Mouse (Mus musculus): ENCODE measurements around the gene Mesd.

Mesd gene

DNA sequence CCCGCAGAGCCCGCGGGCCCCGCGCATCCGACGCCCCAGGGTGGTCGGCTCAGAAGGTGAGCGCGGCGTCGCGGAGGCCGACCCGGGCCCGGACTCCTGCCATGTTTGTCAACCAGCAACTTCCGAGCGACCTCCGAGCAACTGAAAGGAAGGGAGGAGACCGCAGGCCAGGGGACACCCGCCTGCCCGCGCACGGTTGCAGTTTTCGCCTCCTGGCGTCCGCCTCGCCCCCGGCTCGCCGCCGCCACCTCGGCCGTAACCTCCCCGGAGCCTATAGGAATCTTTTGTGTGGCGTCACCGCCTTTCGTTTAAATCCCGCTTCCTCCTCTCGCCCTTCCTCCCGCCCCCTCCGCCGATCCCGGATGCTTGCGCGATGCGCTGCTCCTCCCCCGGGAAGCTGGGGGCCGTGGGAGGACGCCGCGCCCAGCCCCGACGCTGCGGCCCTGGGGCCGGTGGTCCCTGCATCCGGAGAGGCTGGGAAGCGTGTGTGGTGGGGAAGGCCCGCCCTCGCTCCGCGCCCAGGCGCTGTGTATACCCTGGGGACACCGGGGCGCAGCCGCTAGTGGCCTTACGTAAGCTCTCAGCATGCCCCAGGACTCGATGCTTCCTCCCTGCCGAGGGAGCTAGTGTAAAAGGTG is at the start of gene Mesd, which contains the start of gene Tlnrd1:
Gene Mesd (plus strand): TSS at position 446 of the 638 bp plus-strand sequence.
Gene Tlnrd1 (minus strand): TSS at position 285 of the 638 bp plus-strand sequence.
- peak; percentile 69 for DNase-seq (ENCODE audit: low read depth, low spot score)

DNA sequence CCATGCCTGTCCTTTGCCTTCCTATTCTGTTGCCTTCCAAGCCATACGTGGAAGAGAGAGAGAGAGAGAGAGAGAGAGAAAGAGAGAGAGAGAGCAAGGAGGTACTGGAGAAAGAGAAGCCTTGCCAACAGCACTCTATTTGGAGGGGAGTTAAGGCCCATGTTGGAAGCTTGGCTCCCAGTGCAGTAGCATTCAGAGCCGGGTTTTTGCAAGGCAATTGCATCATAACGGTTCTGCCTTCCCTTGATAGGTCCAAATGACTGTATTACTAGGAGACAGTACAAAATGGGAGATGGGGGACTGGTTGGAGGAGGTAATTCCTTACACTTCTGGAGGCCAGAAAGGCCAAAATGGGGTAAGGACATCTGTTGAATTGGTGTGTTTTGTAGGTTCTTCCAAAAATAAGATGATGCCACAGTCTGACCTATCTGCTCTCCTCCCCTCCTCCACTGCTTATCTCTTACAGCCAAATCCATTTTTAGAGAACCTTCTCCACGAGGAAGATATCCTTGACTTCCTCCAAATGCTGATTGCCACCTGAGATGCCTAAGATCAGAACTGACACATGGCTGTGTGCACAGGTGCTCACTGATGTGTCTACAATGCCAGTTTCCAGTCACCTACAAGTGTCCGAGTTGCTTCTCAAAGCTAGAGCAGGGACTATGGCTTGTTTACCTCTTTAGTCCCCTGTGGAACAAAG is 45.6 kb upstream of the Mesd start:
- no peak for DNase-seq (ENCODE audit: low read depth, low spot score)

DNA sequence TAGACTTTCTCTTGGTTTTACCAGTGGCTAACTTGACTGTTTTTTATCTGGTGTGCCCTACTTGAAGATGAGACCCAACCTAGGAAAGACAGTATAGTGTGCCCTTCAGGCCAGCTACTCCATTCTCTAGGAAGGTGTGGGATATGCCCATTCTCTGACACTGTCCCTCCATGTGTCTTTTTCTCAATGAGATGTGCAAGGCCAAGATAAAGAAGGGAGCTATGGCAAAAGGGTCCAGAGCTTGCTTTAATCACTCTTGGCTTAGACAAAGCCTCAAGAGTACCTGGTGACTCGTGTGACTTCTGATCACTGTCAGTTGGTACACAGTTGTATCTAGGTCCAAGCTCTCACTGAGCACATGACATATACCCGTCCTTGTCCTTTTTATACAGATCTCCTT is 44.2 kb upstream of the Mesd start:
- no peak for DNase-seq (ENCODE audit: low read depth, low spot score)

DNA sequence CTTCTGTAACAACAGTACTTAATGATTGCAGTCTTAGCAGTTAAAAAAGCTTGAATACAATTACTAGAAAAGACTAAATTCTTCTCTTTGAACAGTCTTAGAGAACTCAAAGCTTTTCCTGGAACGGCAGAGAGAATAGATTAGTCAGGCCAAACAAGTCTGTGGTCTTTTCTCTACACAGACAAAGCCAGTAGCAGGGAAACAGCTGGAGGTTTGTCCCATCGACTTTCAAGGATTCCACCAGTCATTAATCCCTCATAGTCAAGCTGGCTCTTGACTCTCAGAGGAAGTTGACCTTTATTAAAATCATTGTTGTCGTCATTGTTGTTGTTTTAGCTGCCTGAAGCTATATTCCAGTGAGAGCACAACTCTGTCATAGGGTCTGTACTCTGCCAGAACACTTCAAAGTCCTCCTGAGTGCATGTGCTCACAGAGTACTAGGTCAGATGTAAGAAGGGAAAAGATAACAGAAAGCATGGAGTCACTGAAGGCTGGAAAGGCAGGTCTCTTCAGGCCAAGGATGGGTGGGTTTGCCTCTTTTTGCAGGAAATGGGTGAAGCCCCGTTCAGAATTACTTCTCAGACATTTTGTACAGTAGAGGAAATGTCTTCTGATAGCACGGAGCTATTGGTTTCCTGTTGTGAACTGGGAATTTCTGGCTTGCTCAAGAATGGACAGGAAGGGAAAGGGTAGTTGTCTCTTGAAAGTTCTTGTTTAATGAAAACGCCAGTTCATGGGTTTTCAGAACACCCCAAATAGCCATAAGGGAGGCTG is 41.6 kb upstream of the Mesd start:
- no peak for DNase-seq (ENCODE audit: low read depth, low spot score)

DNA sequence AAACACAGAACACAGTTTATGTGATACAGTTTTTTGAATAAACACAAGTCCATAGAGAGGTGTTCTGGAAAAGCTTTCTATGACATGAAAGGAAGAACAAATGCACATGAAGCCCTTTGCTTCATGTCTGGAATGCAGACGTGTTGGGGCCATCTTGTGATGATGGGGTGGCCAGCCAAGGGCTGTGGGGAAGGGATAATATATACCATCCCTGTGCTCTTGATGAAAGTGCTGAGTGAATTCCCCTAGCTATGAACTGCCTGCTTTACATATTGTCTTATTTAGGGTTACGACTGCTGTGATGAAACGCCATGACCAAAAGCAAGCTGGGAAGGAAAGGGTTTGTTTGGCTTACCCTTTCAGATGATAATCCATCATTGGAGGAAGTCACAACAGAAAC is 39.5 kb upstream of the Mesd start:
- DNase-seq (ENCODE audit: low read depth, low spot score): no peak

DNA sequence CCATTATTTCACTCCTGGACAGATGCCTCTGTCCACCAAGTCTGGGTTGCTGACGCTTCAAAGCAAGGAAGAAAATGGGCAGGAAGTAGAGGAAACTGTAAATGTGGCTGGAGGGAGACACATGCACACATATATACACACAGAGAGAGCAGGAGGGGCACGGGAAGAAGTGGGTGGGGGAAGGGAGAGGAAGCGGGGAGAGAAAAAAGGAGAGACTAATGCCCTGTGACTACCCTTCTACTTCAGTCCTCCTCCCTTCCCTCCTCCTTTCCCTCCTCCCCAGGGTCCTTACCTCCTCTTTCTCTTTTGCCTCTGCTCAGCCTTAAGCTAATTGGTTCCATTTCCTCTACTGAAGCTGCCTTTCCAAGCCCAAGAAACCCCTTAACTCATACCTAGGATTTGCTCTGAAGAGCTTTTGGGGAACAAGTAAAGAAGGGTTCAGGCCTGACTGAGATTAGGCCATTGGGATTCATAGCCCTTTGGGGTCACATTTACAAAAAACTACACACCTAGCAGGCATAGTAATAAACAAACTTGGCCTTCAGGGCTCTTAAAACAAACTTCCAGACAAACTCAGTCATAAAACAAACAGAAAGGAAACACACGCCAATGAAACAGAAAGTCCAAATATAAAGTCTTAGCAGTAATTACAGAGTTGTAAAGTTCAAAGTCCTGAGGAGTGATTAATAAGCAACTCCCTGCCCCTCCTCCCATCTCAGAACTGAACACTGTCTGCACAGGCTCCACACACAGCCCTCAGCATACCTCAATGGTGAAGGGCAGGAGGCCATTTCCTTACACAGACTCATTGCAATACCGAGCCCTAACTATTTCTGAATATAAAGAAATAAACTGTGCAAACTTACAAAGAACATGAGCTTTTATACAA is 36.8 kb upstream of the Mesd start:
- DNase-seq (ENCODE audit: low read depth, low spot score): no peak

DNA sequence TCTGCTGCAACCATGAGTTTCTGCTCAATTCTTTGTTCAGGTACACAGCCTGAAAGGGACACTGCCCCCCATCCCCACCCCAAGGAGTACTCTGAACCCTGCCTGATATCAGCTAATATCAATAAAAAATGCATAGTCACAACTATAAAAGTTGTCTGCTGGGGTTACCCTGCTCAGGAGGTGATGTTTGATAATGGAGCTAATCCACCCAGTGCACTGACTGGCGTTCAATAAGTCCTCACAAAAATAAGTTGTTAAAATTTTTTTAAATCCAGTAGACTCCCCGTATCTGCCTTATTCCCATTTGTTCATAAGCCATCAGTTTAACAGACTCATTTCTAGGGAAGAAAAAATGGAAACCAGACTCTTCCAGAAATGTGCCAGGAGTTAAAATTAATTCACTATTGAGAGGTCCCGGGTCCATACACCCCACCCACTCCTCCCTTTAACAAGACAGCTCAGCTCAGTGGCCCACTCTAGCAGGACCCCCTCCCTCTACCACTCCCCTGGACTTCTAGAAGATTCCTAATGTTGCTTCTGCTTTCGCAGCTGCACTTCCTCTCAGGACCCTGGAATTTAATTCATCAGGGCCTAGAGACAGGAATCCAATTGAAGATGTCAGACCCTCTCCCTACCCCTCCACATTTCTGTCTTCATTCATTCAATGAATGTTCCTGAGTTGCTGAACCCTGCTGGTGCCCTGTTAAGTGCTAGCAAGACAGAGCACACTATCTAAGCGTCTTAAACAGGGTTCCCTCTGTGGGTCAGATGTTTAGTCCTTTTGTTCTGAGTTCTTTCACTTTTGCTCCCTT is 32.5 kb upstream of the Mesd start:
- no peak for DNase-seq (ENCODE audit: low read depth, low spot score)

DNA sequence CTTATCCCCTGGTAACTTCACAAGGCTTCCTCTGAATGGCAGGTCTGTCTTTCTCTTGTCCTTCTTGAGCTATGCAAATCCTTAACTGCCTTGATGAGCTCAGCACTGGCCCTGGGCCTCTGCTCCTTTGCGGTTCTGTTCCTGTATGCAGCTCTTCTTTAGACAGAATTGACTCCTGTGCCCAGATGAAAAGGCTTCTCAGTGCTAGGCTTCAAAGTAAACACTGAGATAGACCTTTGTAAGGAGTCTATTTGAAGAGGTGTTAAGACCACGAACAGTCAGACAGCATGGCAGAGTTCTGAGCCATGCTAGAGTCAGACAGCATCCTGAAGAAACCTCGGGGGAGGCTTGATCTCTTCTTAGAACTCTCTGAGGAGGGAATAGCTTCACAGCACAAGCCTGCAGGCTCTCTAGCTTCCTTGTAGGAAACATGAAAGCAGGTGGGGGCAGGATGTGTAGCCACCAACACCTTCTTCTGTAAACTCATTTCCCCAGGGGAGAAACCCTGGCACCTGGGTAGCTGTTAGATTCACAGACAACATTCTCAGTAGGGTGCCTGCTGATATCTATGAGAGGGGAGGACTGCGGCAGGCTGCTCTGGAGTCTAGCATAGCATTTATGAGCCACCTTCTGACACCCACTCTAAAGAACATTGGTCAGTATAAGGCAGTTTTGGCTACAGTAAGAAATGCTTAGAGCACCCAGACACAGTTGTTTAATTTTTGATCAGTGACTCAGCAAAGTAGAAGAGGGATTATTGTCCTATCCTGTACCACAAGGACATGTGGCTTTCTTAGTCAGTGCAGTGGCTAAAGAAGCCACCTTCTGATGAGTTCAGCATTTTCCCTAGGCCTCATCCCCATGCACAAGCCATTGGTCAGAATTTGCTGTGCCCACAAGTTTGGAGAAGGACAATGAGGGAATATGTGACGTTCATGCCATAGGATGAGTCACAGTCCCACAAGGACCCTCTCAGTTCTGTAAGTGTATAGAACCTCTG is 31.6 kb upstream of the Mesd start:
- no peak for DNase-seq (ENCODE audit: low read depth, low spot score)

DNA sequence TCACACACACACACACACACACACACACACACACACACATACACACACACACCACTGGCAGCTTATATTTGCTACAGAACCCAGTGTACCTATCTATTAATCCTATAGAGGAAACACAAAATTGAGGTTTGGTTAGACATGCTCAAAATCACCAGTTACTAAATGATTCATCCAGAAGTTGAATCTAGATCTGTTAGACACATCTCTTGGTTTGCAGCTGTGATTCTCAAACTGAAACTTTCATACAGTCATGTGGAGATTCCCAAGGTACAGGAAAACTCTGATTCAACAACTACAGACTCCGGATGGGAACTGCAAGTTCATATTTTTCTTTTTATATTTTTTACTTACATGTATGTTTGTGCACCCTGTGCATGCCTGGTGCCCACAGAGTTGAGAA is 29.1 kb upstream of the Mesd start:
- DNase-seq (ENCODE audit: low read depth, low spot score): no peak

DNA sequence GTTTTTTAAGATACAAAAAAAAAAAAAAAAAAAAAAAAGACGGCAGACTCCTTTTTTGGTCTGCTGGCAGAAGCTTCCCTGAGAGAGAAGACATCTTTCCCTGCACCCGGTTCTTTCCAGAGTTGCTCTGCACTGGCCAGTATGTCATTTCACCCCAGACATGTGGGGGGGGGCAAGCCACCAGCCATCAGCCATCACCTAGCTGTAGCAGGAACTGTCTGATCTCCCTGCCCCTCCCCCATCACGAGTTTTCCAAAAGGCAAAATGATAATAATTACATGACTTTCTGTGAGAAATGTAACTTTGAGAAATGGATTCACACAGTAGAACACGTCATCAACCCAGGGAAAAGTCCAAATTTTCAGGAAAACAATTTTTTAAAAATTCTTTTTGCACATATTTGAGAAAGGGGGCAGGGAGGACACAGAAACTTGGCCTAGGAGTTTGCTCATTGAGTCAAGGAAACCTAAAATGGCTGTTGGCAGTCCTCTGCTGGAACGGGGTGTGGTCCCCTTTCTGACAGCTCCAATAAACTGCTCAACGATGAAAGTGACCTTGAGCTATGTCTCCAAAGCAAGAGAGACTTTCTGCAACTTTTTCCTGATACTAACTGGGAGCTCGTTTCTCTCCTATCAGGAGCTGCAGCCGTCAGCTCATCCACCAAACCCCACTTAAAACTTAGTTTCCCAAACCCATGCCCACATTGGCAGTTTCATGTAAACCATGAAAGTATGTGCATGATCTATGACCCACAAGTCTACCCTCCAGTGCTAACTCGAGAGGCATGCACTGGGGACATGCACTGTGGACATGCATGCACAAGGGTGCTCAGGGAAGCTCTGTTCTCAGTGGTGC is 27.7 kb upstream of the Mesd start:
- DNase-seq (ENCODE audit: low read depth, low spot score): no peak

DNA sequence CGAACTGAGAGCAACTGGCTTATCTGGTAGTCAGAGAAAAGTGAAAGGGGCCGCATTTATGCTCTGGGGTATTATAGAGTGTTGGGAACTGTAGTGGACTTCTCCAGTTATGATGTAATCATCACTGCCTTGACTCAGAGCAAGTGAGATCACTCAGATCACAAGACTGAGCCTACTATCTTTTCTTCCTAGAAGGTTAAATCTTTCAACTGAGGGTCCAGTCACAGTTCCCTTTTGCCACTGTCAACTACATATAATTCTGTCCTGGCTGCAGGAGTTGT is 27.1 kb upstream of the Mesd start:
- DNase-seq (ENCODE audit: low read depth, low spot score): no peak

DNA sequence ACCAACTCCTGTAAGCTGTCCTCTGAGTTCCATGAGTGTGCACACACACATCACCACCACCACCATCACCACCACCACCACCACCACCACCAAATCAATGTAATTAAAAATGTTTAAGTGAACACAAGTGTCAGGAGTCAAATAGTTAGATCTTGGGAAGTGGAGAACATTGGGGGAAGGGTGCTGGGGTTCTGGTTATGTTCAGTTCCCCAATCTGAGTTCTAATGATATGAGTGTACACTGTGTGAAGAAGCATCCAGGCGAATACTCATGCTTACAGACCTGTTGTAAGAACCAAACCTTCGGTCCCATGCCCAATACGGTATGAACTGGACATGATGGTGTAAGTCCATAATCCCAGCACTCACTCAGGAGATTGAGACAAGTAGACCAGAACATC is 26.3 kb upstream of the Mesd start:
- DNase-seq (ENCODE audit: low read depth, low spot score): no peak

DNA sequence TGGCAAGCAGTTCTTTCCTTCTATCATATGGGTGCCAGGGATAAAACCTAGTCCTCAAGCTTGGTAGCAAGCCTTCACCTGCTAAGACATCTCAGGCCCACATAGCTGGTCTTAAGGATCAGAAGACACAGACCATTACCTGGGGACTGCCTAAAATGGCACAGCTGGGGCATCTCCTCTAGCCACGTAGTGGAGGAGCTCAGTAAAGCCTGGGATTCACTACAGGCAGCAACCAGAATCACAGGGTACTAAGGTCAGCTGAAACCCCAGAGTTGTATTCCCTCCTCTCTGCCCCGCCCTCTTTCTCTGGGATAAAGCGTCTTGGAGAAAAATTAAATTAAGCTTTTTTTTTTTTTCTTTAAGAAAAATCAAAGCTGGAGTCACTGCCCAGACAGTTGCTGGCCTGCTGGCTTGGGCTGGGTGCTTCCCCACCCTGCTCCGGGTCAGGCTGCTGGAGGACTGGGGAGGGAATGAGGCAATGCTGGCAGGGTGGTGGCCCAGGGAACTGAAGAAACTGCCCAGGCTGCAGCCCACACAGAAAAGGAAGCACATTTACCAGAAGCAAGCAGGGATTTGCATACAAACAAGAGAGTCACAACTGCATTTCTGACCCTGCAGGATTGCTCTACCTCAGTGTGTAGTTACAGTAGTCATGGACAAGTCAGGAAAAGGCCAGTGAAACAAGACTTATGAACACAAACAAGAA is 24.7 kb upstream of the Mesd start:
- no peak for DNase-seq (ENCODE audit: low read depth, low spot score)

DNA sequence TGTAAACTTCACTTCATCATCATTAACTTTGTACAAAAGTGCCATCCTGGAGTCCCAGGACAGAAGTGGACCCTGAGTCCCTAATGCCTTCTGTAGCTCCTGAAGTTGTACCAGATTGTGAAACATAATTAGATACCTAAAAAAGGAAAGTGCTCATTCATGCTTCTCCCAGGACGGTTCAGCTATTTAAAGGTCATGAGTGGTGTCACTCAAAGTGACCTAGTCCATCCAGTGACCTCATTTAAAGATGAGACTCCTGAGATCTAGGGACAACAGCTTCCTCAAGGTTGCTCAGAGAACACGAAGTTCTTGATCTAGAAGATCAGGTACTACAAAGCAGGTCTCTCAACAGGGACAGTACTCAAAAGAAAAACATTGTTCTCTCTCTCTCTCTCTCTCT is 20.7 kb upstream of the Mesd start:
- no peak for DNase-seq (ENCODE audit: low read depth, low spot score)

DNA sequence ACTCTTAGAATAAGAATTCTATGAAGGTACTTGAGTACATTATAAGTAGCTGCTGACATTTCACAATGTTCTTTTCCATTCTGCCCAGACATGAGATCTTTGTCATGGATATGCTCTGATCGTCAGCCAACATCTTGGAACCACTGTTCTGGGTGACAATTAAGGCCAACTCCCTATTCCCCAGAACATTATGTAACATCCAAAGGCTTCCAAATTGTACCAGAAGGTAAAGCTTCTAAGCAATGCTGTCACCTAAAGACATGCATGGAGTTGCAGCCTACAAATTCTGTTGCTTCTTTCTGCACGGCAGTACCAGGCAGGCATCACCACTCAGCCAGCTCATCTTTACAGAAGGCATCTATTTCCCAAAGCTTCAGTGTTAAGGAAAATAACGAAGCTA is 16.1 kb upstream of the Mesd start:
- DNase-seq (ENCODE audit: low read depth, low spot score): no peak

DNA sequence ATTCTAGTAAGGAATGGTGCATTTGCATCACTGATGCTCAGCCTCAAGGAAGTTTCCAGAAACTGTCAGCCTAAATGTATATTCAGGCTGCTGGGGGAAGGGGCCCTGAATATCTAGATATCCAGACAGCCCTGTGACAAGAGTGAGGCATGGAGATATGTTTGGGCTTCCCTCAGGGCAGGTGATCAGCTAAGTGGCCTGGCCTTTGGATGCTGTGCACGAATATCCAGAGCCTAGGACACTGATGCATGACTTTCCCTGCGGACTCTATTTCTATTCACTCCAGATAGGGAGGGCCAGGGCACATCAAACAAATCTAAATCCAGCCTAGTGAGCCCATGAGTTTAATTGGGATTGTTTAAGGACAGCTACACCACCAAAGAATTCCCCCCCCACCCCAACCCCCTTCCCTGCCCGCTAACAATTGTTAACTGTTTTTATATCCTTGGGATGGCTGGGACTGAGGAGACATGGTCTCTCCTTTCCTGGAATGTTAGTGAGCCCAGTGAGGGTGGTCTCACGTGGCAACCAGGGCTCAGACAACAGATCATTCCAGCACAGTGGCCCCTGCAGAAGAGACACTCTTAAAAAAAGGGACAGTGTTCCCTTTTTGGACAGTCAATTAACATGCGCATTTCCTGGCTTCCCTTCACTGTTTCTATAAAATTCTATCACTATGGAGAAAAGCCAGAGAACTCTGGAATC is 14.3 kb upstream of the Mesd start:
- no peak for DNase-seq (ENCODE audit: low read depth, low spot score)

DNA sequence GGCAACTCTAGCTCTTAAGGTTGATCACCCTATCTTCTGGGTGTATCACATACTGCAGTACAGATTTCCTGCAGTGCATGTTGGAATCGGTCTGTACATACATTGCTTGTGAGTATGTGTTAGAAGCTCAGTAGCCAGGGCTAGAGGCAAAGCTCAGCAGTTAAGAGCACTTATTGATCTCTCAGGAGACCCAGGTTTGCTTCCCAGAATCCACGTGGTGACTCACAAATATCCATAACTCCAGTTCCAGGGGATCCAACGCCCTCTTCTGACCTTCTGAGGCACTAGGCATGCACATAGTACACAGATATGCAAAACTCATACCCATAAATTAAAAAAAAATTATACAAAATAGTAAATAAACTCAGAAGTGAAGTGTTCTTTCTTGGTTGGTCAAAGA is 7.2 kb upstream of the Mesd start:
- no peak for DNase-seq (ENCODE audit: low read depth, low spot score)
